Mouse (Mus musculus) CD4-positive helper T cell, adult 2 months (primary cell): Measurements from ENCODE around the gene Klrg2.

Experiments
- DNase-seq: peaks from one replicate; pipeline ENCODE4 v3.0.0-alpha.2; 2012; ENCODE audit warnings: low read depth, missing footprints, low spot score

Gene Klrg2

GRCm38 (mm10) chr6:38629556-38629955, 7.5 kb downstream of the Klrg2 start:
- DNase-seq = no peak

GRCm38 (mm10) chr6:38627486-38627885, 9.6 kb downstream of the Klrg2 start:
- no peak for DNase-seq

GRCm38 (mm10) chr6:38627081-38627480, 10.0 kb downstream of the Klrg2 start:
- DNase-seq = no peak

GRCm38 (mm10) chr6:38626086-38626485, 11.0 kb downstream of the Klrg2 start:
- no peak for DNase-seq

DNA sequence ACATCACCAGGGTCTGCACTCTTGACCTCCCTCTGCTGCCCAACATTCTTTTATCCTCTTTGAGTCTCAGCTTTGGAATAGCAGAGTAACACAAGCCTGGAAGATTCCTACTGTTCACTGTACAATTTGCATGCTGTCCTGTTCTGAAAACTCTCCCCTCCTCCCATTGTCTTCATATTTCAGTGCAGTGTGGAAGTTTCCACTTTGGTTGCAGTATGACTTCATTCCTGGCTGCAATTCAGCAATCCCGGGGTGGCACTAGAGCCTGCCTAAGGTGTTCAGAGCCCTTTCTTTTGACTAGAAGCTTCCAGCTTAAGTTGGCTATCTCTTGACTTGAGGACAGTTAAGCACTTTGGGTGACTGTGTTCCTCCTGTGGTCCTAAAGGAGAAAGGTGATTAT, 12.6 kb downstream of the Klrg2 start:
- no peak for DNase-seq

- no peak for DNase-seq
These were observed 13.6 kb downstream of the Klrg2 start for GRCm38 (mm10) chr6:38623457-38623856.

DNA sequence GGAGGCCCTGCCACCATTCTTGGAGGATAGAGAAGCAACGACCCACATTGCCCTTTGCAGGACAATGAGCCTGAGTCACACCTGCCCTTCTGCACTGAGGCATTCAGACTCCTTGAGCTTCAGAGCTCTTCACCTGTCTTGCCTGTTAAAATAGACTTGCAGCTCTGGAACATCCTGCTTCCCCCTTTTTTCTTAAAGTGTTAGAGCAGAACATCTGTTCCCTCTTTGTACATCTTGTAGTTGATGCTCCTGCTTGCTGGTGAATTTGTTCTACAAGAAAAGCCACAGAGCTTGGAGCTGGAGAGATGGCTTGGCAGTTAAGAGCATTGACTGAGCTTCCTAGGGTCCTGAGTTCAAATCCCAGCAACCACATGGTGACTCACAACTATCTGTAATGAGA, 14.6 kb downstream of the Klrg2 start:
- DNase-seq = no peak

DNA sequence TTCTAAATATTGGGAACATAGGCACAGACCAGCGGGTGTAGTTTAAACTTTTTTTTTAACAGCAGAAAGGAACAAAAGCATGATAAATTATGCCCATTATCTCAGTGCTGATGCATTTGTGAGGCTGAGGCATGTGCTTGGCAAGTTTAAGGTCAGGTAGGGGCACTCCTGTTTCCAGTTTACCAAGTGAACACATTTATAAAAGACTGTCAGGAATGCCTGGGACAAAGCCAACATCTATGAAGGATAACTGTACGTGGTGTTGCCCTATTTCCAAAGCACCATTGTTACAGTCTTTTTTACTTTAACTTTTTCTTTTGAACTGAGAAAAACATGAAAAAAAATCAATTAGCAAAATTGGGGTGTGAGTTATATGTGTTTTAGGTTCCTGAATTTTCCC, 27.1 kb downstream of the Klrg2 start:
- no peak for DNase-seq

GRCm38 (mm10) chr6:38597481-38597880, 39.6 kb downstream of the Klrg2 start:
- no peak for DNase-seq

- DNase-seq = peak; percentile 55
These were observed 55.3 kb downstream of the Klrg2 start for GRCm38 (mm10) chr6:38581711-38582110.

GRCm38 (mm10) chr6:38580112-38580857, 56.8 kb downstream of the Klrg2 start:
- no peak for DNase-seq

DNA sequence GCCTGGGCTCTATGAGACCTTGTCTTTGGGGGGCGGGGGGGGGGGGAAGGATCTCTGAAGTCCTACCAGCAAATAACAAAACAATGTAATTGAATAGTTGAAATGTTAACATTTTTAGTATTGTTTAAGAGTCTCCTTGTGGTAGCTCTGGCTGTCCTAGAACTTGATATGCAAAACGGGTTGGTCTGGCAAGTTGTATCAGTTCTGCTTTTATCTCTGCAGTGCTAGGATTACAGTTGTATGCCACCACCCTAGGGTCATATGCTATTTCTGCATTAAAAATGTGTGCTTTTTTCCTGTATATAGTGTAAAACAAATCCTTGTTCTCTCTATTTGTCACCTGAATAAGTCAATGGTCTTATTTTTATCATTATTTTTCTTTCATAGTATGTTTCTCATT, 60.9 kb downstream of the Klrg2 start:
- no peak for DNase-seq
